Mouse (Mus musculus): ENCODE data around the gene Nrbp1. TPM values are rescaled to one million over a fixed set of nuclear protein-coding genes. Genes with fewer than 3 reads are reported as not detected.

The Nrbp1 gene
- polyA plus RNA-seq, 1 experiment from 2014 or later = 138 TPM

GRCm38 (mm10) chr5:31255971-31256370, 15.3 kb downstream of the Nrbp1 start:
- no peak for DNase-seq (ENCODE audit: low spot score)
- Histone ChIP-seq H3K4me1 (ENCODE audit: control insufficient read depth, insufficient read depth, low read length) (peaks cover 11% of the 10 kb centered on the region), H3K9ac (replicated peaks; ENCODE audit: low read length) (no peak overlapping the region), H3K4me3 (ENCODE audit: low read depth, low read length) (no peak overlapping the region), H3K27ac (replicated peaks; ENCODE audit: low read depth, low read length) (no peak overlapping the region), H3K9me3 (replicated peaks; ENCODE audit: control insufficient read depth, low read length) (no peaks in the 10 kb centered on the region), H3K4me2 (ENCODE audit: low read depth, low read length) (no peak overlapping the region), H3K27me3 (ENCODE audit: control insufficient read depth, insufficient read depth, low read length) (no peaks in the 10 kb centered on the region), H3K36me3 (replicated peaks; ENCODE audit: control insufficient read depth, insufficient read depth, low read depth, low read length) (no peaks in the 10 kb centered on the region; the same call in none of the 2 replicates)
- ATAC-seq (replicated peaks; ENCODE audit: insufficient number of reproducible peaks, low FRiP score, low TSS enrichment, low read depth) = no peak
- WGBS = 88% methylated on average over 2 of the region's 2 CpGs

GRCm38 (mm10) chr5:31257616-31258015, 17.0 kb downstream of the Nrbp1 start:
- no peak overlapping the region for H3K9ac ChIP-seq (replicated peaks; ENCODE audit: low read length)
- ATAC-seq (replicated peaks; ENCODE audit: insufficient number of reproducible peaks, low FRiP score, low TSS enrichment, low read depth) = no peak
- H3K4me1 ChIP-seq (ENCODE audit: control insufficient read depth, insufficient read depth, low read length) = no peaks in the 10 kb centered on the region; the same call in 1 of the 2 replicates
- H3K4me3 ChIP-seq (ENCODE audit: low read depth, low read length) = no peak overlapping the region
- no peak overlapping the region for H3K4me2 ChIP-seq (ENCODE audit: low read depth, low read length)
- 86% methylated on average over 11 of the region's 11 CpGs for WGBS
- no peak for DNase-seq (ENCODE audit: low spot score)
- no peak overlapping the region for H3K27ac ChIP-seq (replicated peaks; ENCODE audit: low read depth, low read length)
- H3K27me3 ChIP-seq (ENCODE audit: control insufficient read depth, insufficient read depth, low read length) = no peaks in the 10 kb centered on the region
- no peaks in the 10 kb centered on the region; the same call in none of the 2 replicates for H3K36me3 ChIP-seq (replicated peaks; ENCODE audit: control insufficient read depth, insufficient read depth, low read depth, low read length)
- no peaks in the 10 kb centered on the region for H3K9me3 ChIP-seq (replicated peaks; ENCODE audit: control insufficient read depth, low read length)

GRCm38 (mm10) chr5:31266101-31266500, 25.4 kb downstream of the Nrbp1 start:
- Histone ChIP-seq H3K4me2 (ENCODE audit: low read depth, low read length) (no peak overlapping the region), H3K36me3 (replicated peaks; ENCODE audit: control insufficient read depth, insufficient read depth, low read depth, low read length) (no peaks in the 10 kb centered on the region)
- no peak for ATAC-seq (replicated peaks; ENCODE audit: insufficient number of reproducible peaks, low FRiP score, low TSS enrichment, low read depth)

GRCm38 (mm10) chr5:31267686-31268085, 27.0 kb downstream of the Nrbp1 start:
- no peak overlapping the region for H3K9ac ChIP-seq (replicated peaks; ENCODE audit: low read length)
- no peaks in the 10 kb centered on the region for H3K9me3 ChIP-seq (replicated peaks; ENCODE audit: control insufficient read depth, low read length)
- no peak overlapping the region for H3K27ac ChIP-seq (replicated peaks; ENCODE audit: low read depth, low read length)
- H3K27me3 ChIP-seq (ENCODE audit: control insufficient read depth, insufficient read depth, low read length) = no peaks in the 10 kb centered on the region
- no peak overlapping the region for H3K4me3 ChIP-seq (ENCODE audit: low read depth, low read length)
- no peaks in the 10 kb centered on the region for H3K36me3 ChIP-seq (replicated peaks; ENCODE audit: control insufficient read depth, insufficient read depth, low read depth, low read length)
- WGBS = 74% methylated on average over 6 of the region's 6 CpGs
- no peaks in the 10 kb centered on the region for H3K4me1 ChIP-seq (ENCODE audit: control insufficient read depth, insufficient read depth, low read length)
- ATAC-seq (replicated peaks; ENCODE audit: insufficient number of reproducible peaks, low FRiP score, low TSS enrichment, low read depth) (no peak), DNase-seq (ENCODE audit: low spot score) (no peak)
- no peak overlapping the region for H3K4me2 ChIP-seq (ENCODE audit: low read depth, low read length)

More at GRCm38 (mm10) chr5:31266101-31266500, 25.4 kb downstream of the Nrbp1 start:
- H3K27ac ChIP-seq (replicated peaks; ENCODE audit: low read depth, low read length) = no peak overlapping the region
- H3K4me3 ChIP-seq (ENCODE audit: low read depth, low read length) = no peak overlapping the region
- no peak overlapping the region for H3K9ac ChIP-seq (replicated peaks; ENCODE audit: low read length)
- DNase-seq (ENCODE audit: low spot score) = no peak
- no peaks in the 10 kb centered on the region for H3K9me3 ChIP-seq (replicated peaks; ENCODE audit: control insufficient read depth, low read length)
- H3K4me1 ChIP-seq (ENCODE audit: control insufficient read depth, insufficient read depth, low read length) = no peaks in the 10 kb centered on the region
- 90% methylated on average over 7 of the region's 7 CpGs for WGBS
- H3K27me3 ChIP-seq (ENCODE audit: control insufficient read depth, insufficient read depth, low read length) = no peaks in the 10 kb centered on the region

GRCm38 (mm10) chr5:31273018-31273417, 32.4 kb downstream of the Nrbp1 start:
- Histone ChIP-seq H3K4me3 (ENCODE audit: low read depth, low read length) (no peak overlapping the region), H3K27me3 (ENCODE audit: control insufficient read depth, insufficient read depth, low read length) (no peaks in the 10 kb centered on the region), H3K4me1 (ENCODE audit: control insufficient read depth, insufficient read depth, low read length) (no peaks in the 10 kb centered on the region), H3K9ac (replicated peaks; ENCODE audit: low read length) (no peak overlapping the region), H3K4me2 (ENCODE audit: low read depth, low read length) (no peak overlapping the region), H3K9me3 (replicated peaks; ENCODE audit: control insufficient read depth, low read length) (no peaks in the 10 kb centered on the region), H3K36me3 (replicated peaks; ENCODE audit: control insufficient read depth, insufficient read depth, low read depth, low read length) (no peaks in the 10 kb centered on the region), H3K27ac (replicated peaks; ENCODE audit: low read depth, low read length) (no peak overlapping the region)
- ATAC-seq (replicated peaks; ENCODE audit: insufficient number of reproducible peaks, low FRiP score, low TSS enrichment, low read depth) (no peak), DNase-seq (ENCODE audit: low spot score) (no peak)
- WGBS = 90% methylated on average over 6 of the region's 6 CpGs

- no peaks in the 10 kb centered on the region; the same call in 1 of the 2 replicates for H3K36me3 ChIP-seq (replicated peaks; ENCODE audit: control insufficient read depth, insufficient read depth, low read depth, low read length)
Observed at GRCm38 (mm10) chr5:31279245-31279988, 38.8 kb downstream of the Nrbp1 start.

GRCm38 (mm10) chr5:31288225-31288624, 47.6 kb downstream of the Nrbp1 start:
- Histone ChIP-seq H3K4me1 (ENCODE audit: control insufficient read depth, insufficient read depth, low read length) (no peaks in the 10 kb centered on the region), H3K36me3 (replicated peaks; ENCODE audit: control insufficient read depth, insufficient read depth, low read depth, low read length) (no peaks in the 10 kb centered on the region; the same call in 1 of the 2 replicates), H3K9me3 (replicated peaks; ENCODE audit: control insufficient read depth, low read length) (no peaks in the 10 kb centered on the region), H3K4me3 (ENCODE audit: low read depth, low read length) (no peak overlapping the region), H3K27me3 (ENCODE audit: control insufficient read depth, insufficient read depth, low read length) (no peaks in the 10 kb centered on the region), H3K9ac (replicated peaks; ENCODE audit: low read length) (no peak overlapping the region), H3K4me2 (ENCODE audit: low read depth, low read length) (no peak overlapping the region), H3K27ac (replicated peaks; ENCODE audit: low read depth, low read length) (no peak overlapping the region)
- DNase-seq (ENCODE audit: low spot score) = no peak
- WGBS = 77% methylated on average over 4 of the region's 4 CpGs
- ATAC-seq (replicated peaks; ENCODE audit: insufficient number of reproducible peaks, low FRiP score, low TSS enrichment, low read depth) = no peak

More at GRCm38 (mm10) chr5:31279245-31279988, 38.8 kb downstream of the Nrbp1 start:
- no peak overlapping the region for H3K9ac ChIP-seq (replicated peaks; ENCODE audit: low read length)
- H3K4me2 ChIP-seq (ENCODE audit: low read depth, low read length) = no peak overlapping the region
- WGBS = 87% methylated on average over 20 of the region's 20 CpGs
- DNase-seq (ENCODE audit: low spot score) (no peak), ATAC-seq (replicated peaks; ENCODE audit: insufficient number of reproducible peaks, low FRiP score, low TSS enrichment, low read depth) (no peak)
- no peak overlapping the region for H3K4me3 ChIP-seq (ENCODE audit: low read depth, low read length)
- no peaks in the 10 kb centered on the region for H3K27me3 ChIP-seq (ENCODE audit: control insufficient read depth, insufficient read depth, low read length)
- H3K27ac ChIP-seq (replicated peaks; ENCODE audit: low read depth, low read length) = no peak overlapping the region
- no peaks in the 10 kb centered on the region for H3K4me1 ChIP-seq (ENCODE audit: control insufficient read depth, insufficient read depth, low read length)
- H3K9me3 ChIP-seq (replicated peaks; ENCODE audit: control insufficient read depth, low read length) = no peaks in the 10 kb centered on the region

GRCm38 (mm10) chr5:31288655-31289054, 48.0 kb downstream of the Nrbp1 start:
- Histone ChIP-seq H3K4me1 (ENCODE audit: control insufficient read depth, insufficient read depth, low read length) (no peaks in the 10 kb centered on the region), H3K9me3 (replicated peaks; ENCODE audit: control insufficient read depth, low read length) (no peaks in the 10 kb centered on the region), H3K4me3 (ENCODE audit: low read depth, low read length) (no peak overlapping the region), H3K4me2 (ENCODE audit: low read depth, low read length) (no peak overlapping the region), H3K27me3 (ENCODE audit: control insufficient read depth, insufficient read depth, low read length) (no peaks in the 10 kb centered on the region), H3K27ac (replicated peaks; ENCODE audit: low read depth, low read length) (no peak overlapping the region), H3K9ac (replicated peaks; ENCODE audit: low read length) (no peak overlapping the region), H3K36me3 (replicated peaks; ENCODE audit: control insufficient read depth, insufficient read depth, low read depth, low read length) (no peaks in the 10 kb centered on the region; the same call in 1 of the 2 replicates)
- ATAC-seq (replicated peaks; ENCODE audit: insufficient number of reproducible peaks, low FRiP score, low TSS enrichment, low read depth) (no peak), DNase-seq (ENCODE audit: low spot score) (no peak)
- WGBS = 81% methylated on average over 3 of the region's 3 CpGs
